Mouse (Mus musculus): ENCODE measurements around the gene Ppa2.

DNA sequence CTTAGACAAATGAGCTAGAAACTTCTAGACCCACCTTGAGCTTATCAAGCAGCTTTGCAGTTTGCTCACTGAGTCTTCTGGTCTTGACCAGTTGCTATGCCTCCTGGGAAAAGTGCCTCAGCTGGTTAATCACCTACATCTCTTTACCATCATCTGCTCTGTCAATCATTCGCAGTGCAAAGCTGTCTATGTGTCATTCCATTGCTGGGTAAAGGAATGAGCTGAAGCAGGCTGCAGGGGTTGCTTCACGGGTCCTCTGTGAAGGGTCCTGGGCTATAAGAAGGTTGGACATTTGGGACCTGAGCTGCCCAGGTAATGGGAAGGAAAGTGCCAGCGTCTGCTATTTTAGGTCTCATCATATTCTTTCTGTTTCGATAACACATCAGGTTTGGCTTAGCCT is 93.9 kb downstream of the Ppa2 start:
- TF ChIP-seq CTCF (IDR thresholded peaks at IDR 0.05; ENCODE audit: low read depth, low read length): no peak
- no peak for TF ChIP-seq POLR2A (IDR thresholded peaks at IDR 0.05; ENCODE audit: borderline replicate concordance, low read depth, low read length)

Measured in bone marrow macrophage, adult 2 months (primary cell).